Mouse (Mus musculus) midbrain, embryonic 16.5 days (tissue): Measurements from ENCODE around the gene Cdk14. TPM values are rescaled to one million over a fixed set of nuclear protein-coding genes. Genes with fewer than 3 reads are reported as not detected.

Experiments used
- ATAC-seq: fragments of 200-750 bp; cut with Nextera tagmentation; 2 replicates; pipeline ENCODE4 v1.8.0; 2017; ENCODE audit warnings: moderate TSS enrichment
- H3K27ac ChIP-seq: fragments of 300-500 bp; sonication (generic); 2 replicates; pipeline ENCODE4 v1.5.1; 2014; ENCODE audit warnings: mild to moderate bottlenecking, low read length, mixed read lengths
- H3K27me3 ChIP-seq: fragments of 300-500 bp; sonication (generic); 2 replicates; pipeline ENCODE4 v1.6.1; 2014; ENCODE audit warnings: low read depth, low read length, mixed read lengths; ENCODE audit not compliant: control insufficient read depth, insufficient read depth
- H3K36me3 ChIP-seq: fragments of 300-500 bp; sonication (generic); 2 replicates; pipeline ENCODE4 v1.6.1; 2014; ENCODE audit warnings: mild to moderate bottlenecking, low read length, moderate library complexity, mixed read lengths; ENCODE audit not compliant: control insufficient read depth, insufficient read depth
- H3K4me1 ChIP-seq: fragments of 300-500 bp; sonication (generic); 2 replicates; pipeline ENCODE4 v1.6.1; 2014; ENCODE audit warnings: mild to moderate bottlenecking, low read length, mixed read lengths; ENCODE audit not compliant: control insufficient read depth, insufficient read depth
- H3K4me2 ChIP-seq: fragments of 300-500 bp; sonication (generic); 2 replicates; pipeline ENCODE4 v1.6.1; 2014; ENCODE audit warnings: mild to moderate bottlenecking, low read length, mixed read lengths
- H3K4me3 ChIP-seq: fragments of 300-500 bp; sonication (generic); 2 replicates; pipeline ENCODE4 v1.5.1; 2014; ENCODE audit warnings: low read depth, mild to moderate bottlenecking, low read length, moderate library complexity, mixed read lengths
- H3K9ac ChIP-seq: fragments of 300-500 bp; sonication (generic); 2 replicates; pipeline ENCODE4 v1.6.1; 2014; ENCODE audit warnings: low read depth, low read length, mixed read lengths
- H3K9me3 ChIP-seq: fragments of 300-500 bp; sonication (generic); replicated peaks from 2 replicates; pipeline ENCODE4 v1.6.1; 2014; ENCODE audit warnings: mild to moderate bottlenecking, low read length, mixed read lengths; ENCODE audit not compliant: control insufficient read depth, poor library complexity, severe bottlenecking
- WGBS: fragments of 180-500 bp; shearing (Covaris S2); extraction: QIAGEN DNeasy Blood & Tissue Kit; methylation state at CpG from one replicate; pipeline ENCODE4 v1.1.7; 2014; 5-methylcytosine and 5-hydroxymethylcytosine counted together
- polyA plus RNA-seq: library from polyadenylated mRNA; unstranded; fragments of >200 nt; fragmentation: Nextera tagmentation; extraction: Ambion mirVana; gene quantifications from 2 replicates; pipeline ENCODE4 v1.2.1, GENCODE M21; 2015

Gene Cdk14
- polyA plus RNA-seq, 1 experiment from 2014 or later = 44.6 TPM

- Histone ChIP-seq H3K9me3 (no peaks in the 10 kb centered on the region), H3K9ac (no peak overlapping the region), H3K36me3 (no peaks in the 10 kb centered on the region), H3K27me3 (no peaks in the 10 kb centered on the region), H3K4me1 (no peaks in the 10 kb centered on the region), H3K27ac (no peak overlapping the region), H3K4me3 (no peak overlapping the region), H3K4me2 (no peak overlapping the region)
- WGBS = 41% methylated on average over 1 of the region's 1 CpGs
- no peak for ATAC-seq
These were observed 245.0 kb downstream of the Cdk14 start for GRCm38 (mm10) chr5:5175090-5175489.

- Histone ChIP-seq H3K27ac (no peak overlapping the region), H3K4me1 (no peaks in the 10 kb centered on the region), H3K9me3 (no peaks in the 10 kb centered on the region), H3K27me3 (no peaks in the 10 kb centered on the region), H3K36me3 (no peaks in the 10 kb centered on the region), H3K9ac (no peak overlapping the region), H3K4me2 (no peak overlapping the region), H3K4me3 (no peak overlapping the region)
- ATAC-seq = no peak
- WGBS = 21% methylated on average over 2 of the region's 2 CpGs
These were observed 254.0 kb downstream of the Cdk14 start for GRCm38 (mm10) chr5:5166086-5166485.

GRCm38 (mm10) chr5:5164326-5164725 is 255.8 kb downstream of the Cdk14 start:
- Histone ChIP-seq H3K4me1 (no peaks in the 10 kb centered on the region), H3K36me3 (no peaks in the 10 kb centered on the region), H3K4me2 (no peak overlapping the region), H3K9me3 (no peaks in the 10 kb centered on the region), H3K4me3 (no peak overlapping the region), H3K9ac (no peak overlapping the region), H3K27me3 (no peaks in the 10 kb centered on the region), H3K27ac (no peak overlapping the region)
- no peak for ATAC-seq
- 96% methylated on average over 5 of the region's 5 CpGs for WGBS

- no peaks in the 10 kb centered on the region for H3K9me3 ChIP-seq
- H3K27ac ChIP-seq = no peak overlapping the region
- 90% methylated on average over 2 of the region's 2 CpGs for WGBS
- no peak overlapping the region for H3K4me3 ChIP-seq
- H3K4me1 ChIP-seq = no peaks in the 10 kb centered on the region
- H3K36me3 ChIP-seq = no peaks in the 10 kb centered on the region
- ATAC-seq = no peak
- H3K27me3 ChIP-seq = no peaks in the 10 kb centered on the region
- H3K9ac ChIP-seq = no peak overlapping the region
- no peak overlapping the region for H3K4me2 ChIP-seq
These were observed 256.3 kb downstream of the Cdk14 start for GRCm38 (mm10) chr5:5163823-5164222.

- H3K9me3 ChIP-seq = no peaks in the 10 kb centered on the region
- H3K4me3 ChIP-seq = no peak overlapping the region
- WGBS = 91% methylated on average over 1 of the region's 1 CpGs
- H3K27ac ChIP-seq = no peak overlapping the region
- H3K27me3 ChIP-seq = no peaks in the 10 kb centered on the region
- no peak overlapping the region for H3K4me2 ChIP-seq
- no peaks in the 10 kb centered on the region for H3K4me1 ChIP-seq
- no peak overlapping the region for H3K9ac ChIP-seq
- ATAC-seq = no peak
- no peaks in the 10 kb centered on the region for H3K36me3 ChIP-seq
These were observed 260.6 kb downstream of the Cdk14 start for GRCm38 (mm10) chr5:5159521-5159920.

GRCm38 (mm10) chr5:5139855-5140254 is 280.3 kb downstream of the Cdk14 start:
- no peaks in the 10 kb centered on the region for H3K27me3 ChIP-seq
- 86% methylated on average over 5 of the region's 5 CpGs for WGBS
- H3K27ac ChIP-seq = no peak overlapping the region
- no peaks in the 10 kb centered on the region for H3K36me3 ChIP-seq
- no peak overlapping the region for H3K9ac ChIP-seq
- no peaks in the 10 kb centered on the region for H3K4me1 ChIP-seq
- no peak overlapping the region for H3K4me3 ChIP-seq
- no peak for ATAC-seq
- no peaks in the 10 kb centered on the region for H3K9me3 ChIP-seq
- H3K4me2 ChIP-seq = no peak overlapping the region

GRCm38 (mm10) chr5:5134905-5135511 is 285.1 kb downstream of the Cdk14 start:
- H3K27me3 ChIP-seq = no peaks in the 10 kb centered on the region
- ATAC-seq = no peak
- WGBS = 73% methylated on average over 13 of the region's 13 CpGs
- H3K4me1 ChIP-seq = no peaks in the 10 kb centered on the region
- H3K4me2 ChIP-seq = no peak overlapping the region
- H3K27ac ChIP-seq = no peak overlapping the region
- H3K9ac ChIP-seq = no peak overlapping the region
- no peak overlapping the region for H3K4me3 ChIP-seq
- H3K9me3 ChIP-seq = no peaks in the 10 kb centered on the region
- H3K36me3 ChIP-seq = no peaks in the 10 kb centered on the region

GRCm38 (mm10) chr5:5134143-5134904 is 285.8 kb downstream of the Cdk14 start:
- Histone ChIP-seq H3K27me3 (no peaks in the 10 kb centered on the region), H3K36me3 (no peaks in the 10 kb centered on the region), H3K4me1 (no peaks in the 10 kb centered on the region), H3K9me3 (no peaks in the 10 kb centered on the region), H3K4me3 (no peak overlapping the region), H3K27ac (no peak overlapping the region), H3K9ac (no peak overlapping the region), H3K4me2 (no peak overlapping the region)
- ATAC-seq = no peak
- 48% methylated on average over 6 of the region's 6 CpGs for whole genome bisulfite sequencing

GRCm38 (mm10) chr5:5128852-5129251 is 291.3 kb downstream of the Cdk14 start:
- Histone ChIP-seq H3K4me1 (no peaks in the 10 kb centered on the region), H3K9ac (no peak overlapping the region), H3K9me3 (no peaks in the 10 kb centered on the region), H3K36me3 (no peaks in the 10 kb centered on the region), H3K27ac (no peak overlapping the region), H3K4me2 (no peak overlapping the region), H3K4me3 (no peak overlapping the region), H3K27me3 (no peaks in the 10 kb centered on the region)
- 55% methylated on average over 1 of the region's 1 CpGs for WGBS
- ATAC-seq = no peak
